Mouse (Mus musculus): ENCODE measurements around the gene Lmnb2.

Lmnb2 gene

DNA sequence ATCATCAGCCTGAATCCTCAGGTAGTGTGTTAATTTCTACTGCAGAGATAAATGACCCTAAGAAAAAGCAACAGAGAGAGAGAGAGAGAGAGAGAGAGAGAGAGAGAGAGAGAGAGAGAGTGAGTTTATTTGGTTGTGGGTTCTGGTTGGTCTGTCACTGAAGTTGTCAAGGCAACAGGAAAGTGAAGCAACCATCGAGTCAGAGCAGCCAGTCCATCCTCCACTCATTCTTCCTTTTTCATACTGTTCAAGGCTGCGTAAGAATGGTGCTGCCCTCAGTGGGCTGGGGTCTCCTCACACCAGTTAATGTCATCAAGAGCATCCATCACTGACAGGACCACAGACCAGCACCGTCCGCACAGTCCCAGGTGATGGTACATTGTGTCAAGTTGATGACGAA is 26.2 kb upstream of the Lmnb2 start:
- DNase-seq, result no peak

DNA sequence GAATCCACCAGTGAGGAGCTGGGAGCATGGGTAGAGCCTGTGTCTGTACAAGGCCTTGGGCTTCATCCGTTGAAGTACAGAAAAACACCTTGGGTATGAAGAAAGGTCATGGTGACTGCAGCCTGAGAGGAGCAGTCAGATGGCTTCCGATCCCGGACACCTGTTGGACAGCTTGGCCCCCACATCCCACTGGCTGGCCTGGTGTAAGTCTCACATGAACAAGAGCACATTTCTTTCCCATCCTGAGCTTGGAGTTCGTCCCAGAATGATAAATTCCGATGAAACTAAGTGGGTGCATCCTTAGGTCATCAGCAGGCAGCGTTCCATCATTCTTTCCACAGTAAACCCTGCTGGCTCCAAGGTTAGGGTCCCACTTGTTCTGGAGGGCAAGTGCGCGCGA is 25.7 kb upstream of the Lmnb2 start:
- no peak for DNase-seq

DNA sequence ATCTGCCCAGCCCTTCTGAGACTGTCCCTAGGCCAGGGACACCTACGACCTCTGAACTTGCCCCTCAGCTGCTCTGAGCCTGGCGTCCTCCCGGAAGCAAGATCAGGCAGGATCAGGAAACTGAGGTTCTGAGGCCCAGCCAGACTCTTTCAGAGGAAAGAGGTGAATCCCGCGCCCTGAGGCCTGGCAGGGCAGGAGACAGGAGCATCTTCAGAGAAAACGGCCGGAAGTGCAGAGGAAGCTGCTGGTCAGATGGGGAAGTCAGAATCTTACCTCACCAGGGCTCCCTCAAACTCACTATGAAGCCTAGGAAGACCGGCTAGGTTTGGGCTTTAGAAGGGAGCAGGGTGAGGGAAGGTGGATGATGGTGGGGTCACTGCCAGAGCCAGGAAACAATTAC is 24.9 kb upstream of the Lmnb2 start:
- DNase-seq, result no peak

DNA sequence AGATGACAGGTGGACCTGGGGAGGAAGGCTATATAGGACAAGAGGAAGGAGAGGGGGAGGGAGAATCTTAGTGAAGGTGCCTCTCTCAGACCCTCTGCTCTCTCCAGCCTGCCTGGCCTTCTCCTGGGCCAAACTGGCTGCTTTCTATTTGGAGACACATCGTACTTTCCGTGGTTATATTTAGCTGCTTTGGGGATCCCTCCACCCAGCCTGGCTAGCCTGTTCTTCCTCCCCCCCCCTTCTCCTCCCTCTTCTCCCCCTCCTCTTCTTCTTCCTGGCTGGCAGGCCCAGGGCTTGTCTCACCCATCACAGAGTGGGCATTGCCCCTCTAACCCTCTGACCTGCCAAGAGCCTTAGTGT is 22.9 kb upstream of the Lmnb2 start:
- no peak for DNase-seq

DNA sequence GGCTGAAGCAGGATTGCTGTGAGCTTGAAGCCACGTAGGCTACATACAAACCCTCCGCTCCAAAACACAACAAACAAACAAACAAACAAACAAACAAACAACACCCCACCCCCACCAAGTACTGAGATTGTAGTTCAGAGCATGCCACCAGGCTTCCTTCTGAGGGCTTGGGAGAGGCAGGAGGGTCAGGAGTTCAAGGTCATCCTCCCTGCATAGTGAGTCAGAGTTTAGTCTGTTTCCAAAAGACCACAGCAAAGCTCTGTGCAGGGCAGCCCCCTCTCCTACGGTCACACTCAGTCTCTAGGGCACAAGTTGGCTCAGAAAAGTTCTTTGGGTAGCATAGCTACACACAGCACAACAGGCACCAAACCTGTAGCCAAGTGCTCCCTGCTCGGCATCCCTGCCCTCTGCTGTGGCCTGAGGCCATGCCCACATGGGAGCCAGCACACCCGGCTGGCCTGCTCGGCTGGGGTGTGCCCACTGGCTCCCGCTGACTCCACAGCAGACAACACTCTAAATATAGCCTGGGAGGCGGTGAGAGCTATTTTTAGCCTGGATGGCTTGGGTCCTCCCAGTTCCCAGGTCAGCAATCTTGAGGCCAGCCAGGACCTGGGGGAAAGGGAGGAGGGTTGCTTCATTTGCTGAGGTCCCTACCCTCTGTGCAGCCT is 22.4 kb upstream of the Lmnb2 start:
- DNase-seq, result no peak

DNA sequence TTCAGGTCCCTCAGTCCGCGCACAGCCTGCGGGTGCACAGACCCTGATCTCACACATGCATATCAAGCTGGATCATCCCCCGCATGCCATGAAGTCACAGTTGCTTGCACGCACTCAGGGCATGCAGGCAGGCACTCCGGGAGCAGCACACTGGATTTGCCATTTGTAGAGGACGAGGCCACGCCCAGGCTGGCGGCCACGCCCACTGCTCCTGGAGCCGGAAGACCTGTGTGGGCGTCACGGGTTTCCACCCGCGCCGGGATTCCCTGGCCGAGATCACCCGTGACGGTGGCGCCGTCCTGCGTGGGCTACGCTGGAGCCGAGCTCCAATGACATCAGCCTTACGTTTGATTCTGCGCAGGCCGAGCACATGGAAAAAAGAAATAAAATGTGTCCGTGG is 21.6 kb upstream of the Lmnb2 start:
- peak; percentile 90 for DNase-seq

DNA sequence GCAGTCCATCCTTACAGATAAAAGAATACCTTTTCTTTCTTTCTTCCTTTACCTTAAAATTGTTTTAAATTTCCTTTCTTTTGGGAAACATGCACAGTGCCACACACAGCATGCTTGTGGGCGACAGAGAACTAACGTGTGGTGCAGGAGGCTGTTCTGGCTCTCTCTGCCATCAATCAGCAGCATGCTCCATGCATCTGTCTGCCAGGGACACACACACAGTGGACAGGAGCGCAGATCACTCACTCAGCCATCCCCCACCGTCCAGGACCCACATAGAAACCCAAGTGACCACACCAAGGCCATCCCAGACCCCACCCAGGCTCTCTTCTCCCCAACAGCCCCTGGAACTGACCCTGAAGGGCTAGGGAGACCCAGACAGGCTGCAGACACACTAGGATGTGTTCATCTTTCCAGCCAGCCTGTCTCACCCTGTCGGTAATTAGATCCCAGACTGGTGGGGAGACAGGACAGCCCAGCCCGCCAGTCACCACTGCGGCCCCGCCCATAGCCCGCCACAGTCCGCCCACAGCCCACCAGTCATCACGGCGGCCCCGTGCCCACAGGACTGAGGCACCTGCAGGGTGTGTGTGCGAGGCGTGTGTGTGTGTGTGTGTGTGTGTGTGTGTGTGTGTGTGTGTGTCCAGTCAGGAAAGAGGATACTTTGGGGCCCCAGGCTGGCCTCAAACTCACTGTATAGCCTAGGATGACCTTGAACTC is 20.9 kb upstream of the Lmnb2 start:
- DNase-seq, result no peak

DNA sequence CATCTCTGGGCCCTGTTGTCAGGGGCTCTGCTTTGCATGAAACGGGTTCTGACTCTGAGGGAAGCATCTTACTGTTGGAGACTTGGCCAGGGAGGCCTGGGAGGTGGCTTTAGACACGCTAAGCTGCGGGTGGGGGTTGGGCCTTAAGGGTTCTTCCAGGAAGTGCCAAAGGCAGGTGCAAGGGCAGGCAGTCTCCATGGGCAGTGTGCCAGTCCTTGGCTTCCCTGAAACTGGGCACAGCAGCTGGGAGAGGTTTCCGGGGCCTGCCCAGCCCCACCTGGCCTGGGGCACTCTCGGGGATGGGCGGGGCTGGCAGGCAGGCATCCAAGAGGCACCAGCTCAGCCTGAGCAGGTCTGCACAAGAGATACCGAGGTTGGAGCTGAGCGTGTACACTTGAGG is 19.6 kb upstream of the Lmnb2 start:
- no peak for DNase-seq

DNA sequence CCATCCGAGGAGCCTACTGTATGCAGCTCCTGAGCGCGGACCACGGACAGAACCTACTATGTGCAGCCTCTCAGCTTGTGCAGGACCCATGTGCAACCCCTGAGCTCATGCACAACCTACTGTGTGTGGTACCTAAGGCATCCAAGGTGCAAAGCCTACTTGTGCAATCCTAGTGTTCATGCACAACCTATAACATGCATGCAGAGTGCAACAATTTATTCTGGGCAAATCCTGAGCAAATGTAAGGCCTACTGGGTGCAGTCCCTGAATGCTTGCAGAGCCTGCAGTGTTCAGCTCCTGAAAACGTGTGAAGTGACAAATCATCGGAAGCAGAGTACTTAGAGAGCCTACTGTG is 18.7 kb upstream of the Lmnb2 start:
- no peak for DNase-seq

DNA sequence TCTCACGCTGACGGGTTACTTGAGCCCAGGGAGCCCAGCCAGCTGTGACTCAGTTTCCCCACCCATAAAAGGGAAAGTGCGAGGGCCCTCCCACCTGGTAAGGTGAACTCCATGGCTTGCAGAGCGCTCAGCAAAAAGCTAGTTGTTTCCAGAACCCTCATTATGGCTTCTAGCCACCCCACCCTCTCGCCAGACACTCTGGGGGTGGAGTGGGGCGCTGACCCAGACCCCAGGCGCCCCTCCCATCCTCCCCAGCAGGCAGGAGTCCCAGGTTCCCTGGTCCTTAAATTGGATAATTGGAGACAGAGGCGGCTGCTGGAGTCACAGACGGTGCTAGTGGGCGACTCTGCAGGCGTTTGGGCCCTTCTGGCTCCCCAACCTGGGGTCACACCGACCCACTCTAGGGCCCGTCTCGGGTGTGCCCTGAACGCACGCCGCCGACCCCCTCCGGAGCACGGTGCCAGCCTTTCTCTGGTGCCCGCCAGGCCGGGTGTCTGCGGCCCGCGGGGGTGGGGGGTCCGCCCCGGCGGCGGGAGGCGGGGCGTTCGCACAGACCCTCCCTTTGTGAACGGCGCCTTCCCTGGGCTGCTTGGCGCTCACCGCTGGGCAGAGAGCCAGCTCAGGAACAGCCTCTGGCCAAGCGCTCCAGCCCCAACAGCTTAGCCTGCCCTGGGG is 18.2 kb upstream of the Lmnb2 start:
- no peak for DNase-seq

DNA sequence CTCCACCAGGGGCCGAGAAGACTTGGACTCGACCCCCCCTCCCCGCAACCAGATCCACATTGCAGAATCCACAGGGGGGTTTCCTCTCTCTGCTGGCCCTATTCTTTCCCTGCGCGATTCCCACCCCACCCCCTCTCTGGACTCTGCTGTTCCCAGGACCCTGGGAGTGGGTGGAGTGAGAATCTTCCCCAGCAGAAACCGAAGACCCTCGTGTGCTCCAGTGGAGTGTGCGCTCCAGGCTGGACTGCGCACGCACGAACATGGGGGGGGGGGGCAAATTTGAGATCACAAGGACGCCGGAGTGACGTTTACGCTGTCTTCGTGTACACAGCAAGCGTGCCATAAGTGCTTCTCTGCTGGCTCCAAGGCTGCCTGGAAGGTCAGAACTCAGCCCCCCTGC is 17.7 kb upstream of the Lmnb2 start:
- DNase-seq, result no peak

DNA sequence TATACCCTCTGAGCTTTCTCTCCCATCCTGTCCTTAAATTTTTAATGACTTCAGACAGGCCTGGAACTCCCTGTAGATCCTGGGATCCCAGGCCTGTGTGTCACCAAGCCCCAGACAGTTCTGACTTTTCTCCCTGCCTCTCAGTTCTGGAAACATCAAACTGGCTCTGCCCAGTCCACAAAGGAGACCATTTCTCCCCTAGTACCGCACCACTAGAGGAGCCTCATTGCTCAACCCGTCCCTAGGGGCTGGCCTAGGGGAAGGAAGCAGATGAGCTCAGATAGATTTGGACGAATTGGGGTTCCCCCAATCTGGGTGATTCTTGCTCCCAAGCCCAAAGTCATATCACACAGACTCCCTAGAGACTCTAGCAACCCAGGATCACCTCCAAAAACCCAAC is 17.2 kb upstream of the Lmnb2 start:
- DNase-seq, result no peak

DNA sequence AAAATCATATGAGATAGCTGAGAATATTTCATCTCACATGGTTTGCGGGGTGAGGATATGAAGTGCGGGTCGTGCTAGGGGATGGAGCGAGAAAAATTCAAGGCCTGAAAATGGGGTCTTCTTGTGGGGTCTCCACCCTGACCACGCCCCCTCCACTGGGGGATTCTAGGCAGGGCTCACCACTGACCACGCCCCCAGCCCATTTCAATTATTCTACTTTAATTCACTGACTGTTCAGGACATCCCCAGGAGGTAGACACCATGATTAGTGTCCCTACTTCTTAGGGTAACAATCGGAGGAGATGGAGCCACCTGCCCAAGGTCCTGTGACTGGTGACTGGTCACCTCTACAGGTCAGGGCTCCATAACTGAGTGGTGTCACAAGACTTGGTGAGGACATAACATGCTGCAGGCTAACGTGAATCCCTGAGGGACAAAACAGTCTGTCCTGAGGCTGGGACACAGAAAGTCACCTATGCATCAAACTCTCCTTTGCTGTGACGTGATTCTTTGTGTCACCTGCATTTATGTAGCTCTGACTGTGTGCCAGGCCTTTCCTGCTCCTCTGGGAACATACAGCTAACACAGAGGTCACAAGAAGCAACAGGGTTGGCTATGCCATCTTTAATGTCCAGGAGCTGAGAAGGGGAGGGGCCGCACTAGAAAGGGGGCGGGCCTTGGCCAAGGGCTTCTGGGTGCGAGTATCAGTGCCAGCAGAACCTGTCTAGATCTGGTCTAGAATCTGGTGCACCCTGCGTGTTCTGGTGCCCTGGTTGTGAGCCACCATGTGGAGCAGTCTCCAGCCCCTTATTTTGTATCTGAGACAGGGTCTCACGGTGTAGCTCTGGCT is 16.3 kb upstream of the Lmnb2 start:
- DNase-seq, result no peak

DNA sequence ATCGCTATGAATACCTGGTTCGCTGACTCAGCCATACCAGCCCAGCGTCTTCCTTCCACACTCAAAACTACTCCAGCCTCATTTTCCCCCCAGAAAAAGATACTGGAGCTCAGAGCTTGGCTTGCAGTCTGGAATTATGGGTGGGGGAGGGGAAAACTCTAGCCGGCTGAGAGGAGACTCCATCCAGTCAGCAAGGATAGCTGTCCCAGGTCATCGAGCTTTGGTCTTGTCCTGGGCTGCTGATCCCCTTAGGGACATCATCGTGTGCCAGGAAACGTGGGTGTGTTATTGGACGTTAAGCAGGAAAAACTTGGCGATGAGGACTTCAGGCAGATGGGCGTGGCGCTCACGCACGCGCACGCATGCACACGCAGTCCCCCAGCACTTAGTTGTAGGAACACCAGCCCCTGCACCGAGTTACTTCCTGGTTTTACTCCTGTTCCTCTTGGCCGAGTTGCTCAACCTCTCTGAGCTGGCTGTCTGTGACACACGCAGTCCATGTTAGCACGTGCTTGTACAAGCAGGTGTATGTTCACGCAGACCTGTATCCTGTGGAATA is 15.5 kb upstream of the Lmnb2 start:
- DNase-seq, result no peak

DNA sequence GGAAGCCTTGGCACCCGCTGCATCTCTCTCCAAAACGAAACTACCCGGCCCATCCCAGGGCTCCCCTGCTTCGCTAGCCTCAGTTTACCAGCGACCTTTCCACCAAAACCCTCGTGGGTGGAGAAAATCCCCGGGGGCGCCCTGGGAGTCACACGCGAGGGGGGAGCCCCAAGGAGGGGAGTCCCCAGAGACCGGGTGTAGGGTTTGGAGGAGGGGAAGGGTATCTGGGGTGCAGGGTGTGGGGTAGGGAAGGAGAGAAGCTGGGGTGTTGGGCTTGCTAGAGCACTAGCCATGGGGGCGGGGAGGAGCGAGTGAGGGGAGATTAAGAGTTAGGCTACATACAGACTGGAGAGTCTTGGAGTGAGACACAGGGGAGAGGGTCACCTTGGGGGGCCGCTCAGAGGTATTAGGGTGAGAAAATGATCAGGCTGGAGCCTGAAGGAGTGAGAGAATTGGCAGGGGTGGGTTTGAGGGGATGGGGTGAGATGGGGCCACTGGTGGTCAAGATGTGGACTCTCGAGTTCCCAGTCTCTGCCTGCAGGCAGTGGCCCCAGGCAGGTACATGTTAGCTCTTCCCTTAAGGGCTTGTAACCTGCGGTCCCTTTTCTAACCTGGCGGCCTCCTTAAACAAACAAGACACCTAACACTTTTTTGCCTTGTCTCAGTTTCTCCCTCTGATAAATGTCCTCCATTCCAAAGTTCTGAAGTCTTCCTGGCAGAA is 14.8 kb upstream of the Lmnb2 start:
- DNase-seq, result no peak

DNA sequence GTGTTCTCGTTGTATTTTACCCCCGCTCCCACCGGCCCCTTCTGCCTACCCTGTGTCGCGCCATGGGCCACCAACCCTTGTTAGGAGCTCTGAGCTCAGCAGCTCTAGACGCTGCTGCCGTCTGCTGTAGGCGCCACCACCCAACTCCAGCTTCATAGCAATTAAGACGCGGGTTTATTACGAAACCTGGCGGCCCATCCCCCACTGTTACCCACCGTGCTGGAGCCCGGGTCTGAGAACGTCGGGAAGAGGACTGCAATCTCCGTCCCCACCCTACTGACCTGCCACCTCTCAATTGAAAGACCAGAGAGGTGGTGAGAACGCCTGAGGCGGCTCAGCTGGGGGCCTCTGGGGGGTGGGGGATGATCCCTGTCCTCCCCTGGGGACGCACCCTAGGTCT is 14.2 kb upstream of the Lmnb2 start:
- DNase-seq, result no peak

DNA sequence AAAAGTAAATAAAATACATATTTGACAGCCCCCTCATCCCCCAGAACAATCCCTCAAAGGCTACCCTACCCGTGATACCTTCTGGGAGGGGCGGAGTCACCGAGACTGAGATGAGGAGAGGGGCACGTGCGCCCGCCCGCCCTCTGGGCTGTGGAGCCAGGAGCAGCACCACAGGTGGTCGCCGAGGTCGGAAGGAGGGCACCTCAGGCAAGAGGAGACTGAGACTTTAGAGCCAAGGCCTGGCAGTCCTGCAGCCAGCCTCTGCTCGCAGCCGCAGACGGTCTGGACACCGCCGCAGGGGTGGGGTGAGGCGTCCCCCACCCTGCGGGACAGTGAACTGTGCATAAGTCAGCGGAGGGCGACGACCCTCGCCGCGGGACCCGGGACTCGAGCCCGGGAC is 13.7 kb upstream of the Lmnb2 start:
- peak; percentile 63 for DNase-seq

DNA sequence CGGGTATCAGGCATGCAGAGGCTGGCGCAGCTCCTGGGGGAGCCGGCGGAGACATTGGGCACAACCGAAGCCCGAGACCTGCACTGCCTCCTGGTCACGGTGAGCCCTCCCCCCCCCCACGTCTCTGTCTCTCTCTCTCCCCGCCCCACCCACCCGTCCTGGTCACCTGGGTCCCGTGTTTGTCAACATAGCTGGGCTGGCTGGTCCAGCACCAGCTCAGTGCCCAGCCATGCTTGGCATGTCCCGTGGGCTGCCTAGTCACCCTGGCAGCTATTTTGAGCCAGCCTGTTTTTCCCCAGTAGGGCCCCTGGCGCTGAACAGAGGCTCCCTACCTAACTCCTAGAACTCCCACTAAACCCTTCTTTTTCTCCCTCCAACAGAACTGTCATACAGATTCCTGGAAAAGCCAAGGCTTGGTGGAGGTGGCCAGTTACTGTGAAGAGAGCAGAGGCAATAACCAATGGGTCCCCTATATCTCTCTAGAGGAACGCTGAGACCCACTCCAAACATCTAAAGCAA is 13.2 kb upstream of the Lmnb2 start:
- no peak for DNase-seq

DNA sequence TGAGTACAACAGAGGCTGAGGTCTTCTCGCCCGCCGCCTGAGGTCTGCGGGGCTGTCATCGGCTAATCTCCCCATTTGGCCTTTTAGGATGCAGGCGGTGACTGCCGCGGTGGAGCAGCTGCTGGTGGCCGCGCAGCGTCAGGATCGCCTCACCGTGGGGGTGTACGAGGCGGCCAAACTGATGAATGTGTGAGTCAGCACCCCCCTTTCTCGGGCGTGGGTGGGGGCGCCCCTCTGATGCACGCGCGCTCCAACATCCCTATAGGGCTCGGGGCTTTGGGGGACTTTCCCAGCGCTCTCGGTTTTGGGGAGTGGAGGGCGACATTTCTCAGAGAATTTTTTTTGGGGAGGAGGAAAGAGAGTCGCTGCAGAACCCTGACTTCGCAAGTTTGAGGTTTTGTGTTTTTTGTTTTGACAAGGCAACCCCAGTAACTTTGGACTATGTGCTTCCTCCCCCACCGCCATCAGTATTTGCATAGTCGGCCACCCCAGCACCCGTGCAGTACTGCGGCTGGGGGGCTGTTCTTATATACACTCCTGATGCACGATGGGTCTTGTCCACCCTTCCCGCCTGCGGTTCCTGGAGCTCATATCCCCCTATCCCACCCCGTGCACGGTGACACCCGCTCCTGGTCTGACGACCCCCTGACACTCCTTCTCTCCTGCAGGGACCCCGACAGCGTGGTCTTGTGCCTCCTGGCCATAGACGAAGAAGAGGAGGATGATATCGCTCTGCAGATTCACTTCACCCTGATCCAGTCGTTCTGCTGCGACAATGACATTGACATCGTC is 12.5 kb upstream of the Lmnb2 start:
- DNase-seq, result peak; percentile 66

DNA sequence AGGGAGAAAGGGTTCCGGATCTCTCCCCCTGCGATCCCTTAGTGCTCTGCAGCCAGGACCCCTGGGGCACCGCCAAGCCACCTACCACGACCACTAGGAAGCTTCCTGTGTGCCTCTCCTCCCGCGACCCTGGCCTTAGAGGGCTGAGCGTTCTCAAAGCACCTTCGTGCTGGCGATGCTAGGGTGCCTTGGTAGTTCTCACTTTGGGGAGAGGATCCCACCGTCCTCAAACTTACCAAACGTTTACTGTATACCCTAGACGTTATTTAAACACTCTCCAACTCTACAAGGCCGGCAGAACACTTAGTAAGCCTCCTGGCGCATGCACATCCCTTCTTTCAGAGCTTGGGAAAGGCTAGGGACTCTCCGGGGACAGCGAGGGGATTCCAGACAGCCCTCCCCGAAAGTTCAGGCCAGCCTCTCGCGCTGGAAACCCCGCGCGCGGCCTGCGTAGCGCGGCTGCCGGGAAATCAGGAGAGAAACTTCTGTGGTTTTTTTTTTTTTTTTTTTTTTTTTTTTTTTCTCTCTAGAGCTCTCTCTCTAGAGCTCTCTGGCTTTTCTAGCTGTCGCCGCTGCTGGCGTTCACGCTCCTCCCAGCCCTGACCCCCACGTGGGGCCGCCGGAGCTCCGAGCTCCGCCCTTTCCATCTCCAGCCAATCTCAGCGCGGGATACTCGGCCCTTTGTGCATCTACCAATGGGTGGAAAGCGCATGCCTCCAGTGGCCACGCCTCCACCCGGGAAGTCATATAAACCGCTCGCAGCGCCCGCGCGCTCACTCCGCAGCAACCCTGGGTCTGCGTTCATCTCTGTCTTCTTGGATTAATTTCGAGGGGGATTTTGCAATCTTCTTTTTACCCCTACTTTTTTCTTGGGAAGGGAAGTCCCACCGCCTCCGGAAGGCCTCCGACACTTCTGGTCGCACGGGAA is 11.5 kb upstream of the Lmnb2 start, which contains the start of gene Gadd45b:
Gene Gadd45b, plus strand, starts transcription at position 775 of the 928 bp plus-strand sequence.
- peak; percentile 100 for DNase-seq

Data from thymus, postnatal 14 days (tissue).